Mouse (Mus musculus) yolk sac, embryonic 10.5 days (tissue): ENCODE measurements at regions not wholly inside any gene's neighbourhood (a gene's known extent, or its start where the extent isn't known, plus 50 kb on each side); places are given as distances from the start of the nearest gene placed in this dataset.

Experiments
- DNase-seq: peaks from one replicate; pipeline ENCODE4 v3.0.0-alpha.2; 2017; ENCODE audit warnings: low spot score

- no peak for DNase-seq
Observed at GRCm38 (mm10) chr9:61816589-61817179, 97.7 kb downstream of the Rplp1 start.

- peak; percentile 51 for DNase-seq
Observed at GRCm38 (mm10) chr9:61815995-61816394, 98.3 kb downstream of the Rplp1 start.

- DNase-seq, result no peak
Observed at GRCm38 (mm10) chr9:61813291-61813690, 101.1 kb downstream of the Rplp1 start.

GRCm38 (mm10) chr9:61812315-61812714 is 102.0 kb downstream of the Rplp1 start:
- DNase-seq, result peak; percentile 46

GRCm38 (mm10) chr9:61810456-61810855 is 103.9 kb downstream of the Rplp1 start:
- no peak for DNase-seq

GRCm38 (mm10) chr9:61808351-61809225 is 105.8 kb downstream of the Rplp1 start:
- peak; percentile 90 for DNase-seq

- no peak for DNase-seq
Observed at GRCm38 (mm10) chr9:61805971-61806370, 108.4 kb downstream of the Rplp1 start.

GRCm38 (mm10) chr9:61803555-61803954 is 110.8 kb downstream of the Rplp1 start:
- DNase-seq, result no peak

- DNase-seq, result no peak
Observed at GRCm38 (mm10) chr9:61802694-61803093, 111.6 kb downstream of the Rplp1 start.

GRCm38 (mm10) chr9:61799535-61799934 is 114.8 kb downstream of the Rplp1 start:
- no peak for DNase-seq

- DNase-seq, result peak; percentile 18
Observed at GRCm38 (mm10) chr9:61795910-61796309, 118.4 kb downstream of the Rplp1 start.

GRCm38 (mm10) chr9:61791435-61792064 is 122.8 kb downstream of the Rplp1 start:
- DNase-seq, result no peak

- no peak for DNase-seq
Observed at GRCm38 (mm10) chr9:61790849-61791248, 123.5 kb downstream of the Rplp1 start.

- DNase-seq, result no peak
Observed at GRCm38 (mm10) chr9:61789066-61789897, 125.1 kb downstream of the Rplp1 start.

GRCm38 (mm10) chr9:61781469-61781868 is 132.9 kb downstream of the Rplp1 start:
- no peak for DNase-seq

GRCm38 (mm10) chr9:61780186-61780939 is 134.0 kb downstream of the Rplp1 start:
- no peak for DNase-seq

GRCm38 (mm10) chr9:61779165-61779564 is 135.2 kb downstream of the Rplp1 start:
- DNase-seq, result no peak

GRCm38 (mm10) chr9:61776446-61776845 is 137.9 kb downstream of the Rplp1 start:
- no peak for DNase-seq

GRCm38 (mm10) chr9:61770207-61770955 is 144.0 kb downstream of the Rplp1 start:
- no peak for DNase-seq

- no peak for DNase-seq
Observed at GRCm38 (mm10) chr9:61766187-61766586, 148.2 kb downstream of the Rplp1 start.

GRCm38 (mm10) chr9:61765366-61765765 is 149.0 kb downstream of the Rplp1 start:
- no peak for DNase-seq
